Mouse (Mus musculus): ENCODE measurements around the gene Tm6sf2.

DNA sequence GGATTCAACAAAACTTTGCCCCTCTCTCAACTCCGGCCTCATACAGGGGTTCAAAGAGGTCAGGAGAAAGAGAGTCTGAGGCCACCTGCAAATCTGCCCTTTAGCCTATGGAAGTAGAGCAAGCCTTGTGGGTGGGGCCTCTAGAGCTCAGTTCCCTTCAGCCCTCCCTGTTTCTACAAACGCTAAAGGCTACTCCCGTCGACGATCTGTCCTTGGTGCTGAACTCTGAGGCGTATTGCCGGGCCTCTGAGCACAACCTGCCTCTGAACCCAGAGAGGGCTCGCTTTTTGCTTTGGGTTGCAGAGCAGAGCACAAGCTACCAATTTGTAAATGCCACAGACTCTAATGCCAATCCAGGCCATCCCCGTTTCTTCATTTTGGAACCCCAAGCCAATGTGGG, 44.9 kb downstream of the Tm6sf2 start:
- TF ChIP-seq CTCF (conservative IDR thresholded peaks at IDR 0.05; ENCODE audit: low read length) (no peak), POU5F1 (IDR thresholded peaks at IDR 0.05; ENCODE audit: borderline replicate concordance, low read length) (no peak), NANOG (IDR thresholded peaks at IDR 0.05; ENCODE audit: borderline replicate concordance, low read length) (no peak)

Data from E14TG2a.4 (cell line).